Comparison of ENCODE assay signal across 20 mouse cellular contexts in genomic region chr1:145344356-145344755, GRCm38 (mm10).
DNase-seq lines count a peak whose midpoint lies in the region; ATAC-seq and TF ChIP-seq lines count a peak whose summit lies in the region.
"Had no signal": no experiment of that assay in that cellular context is flagged by ENCODE, and none has a peak within 500 bp of the region (broad histone marks: within the 10 kb centered on the region; RNA-seq: fewer than 3 reads in every experiment).

No protein-coding gene starts in this region.

- H3K27me3 ChIP-seq in C2C12 (ENCODE audit: control insufficient read depth, insufficient read depth, insufficient read length) (no peaks in the 10 kb centered on the region), Patski (no peaks in the 10 kb centered on the region)
- no peaks in the 10 kb centered on the region for H3K27me3 ChIP-seq in neural tube, embryonic 15.5 days (replicated peaks)
- H3K27me3 ChIP-seq in hindbrain, embryonic 11.5 days (ENCODE audit: control insufficient read depth, insufficient read depth, low read length): no peaks in the 10 kb centered on the region
- H3K27me3 ChIP-seq: forebrain, embryonic 12.5 days; heart, embryonic 12.5 days; hindbrain, embryonic 15.5 days had no signal

- ATAC-seq in Patski: peak; percentile 100
- peak; percentile 73 for ATAC-seq in megakaryocyte-erythroid progenitor cell, adult 5-6 weeks (replicated peaks; ENCODE audit: low FRiP score, low TSS enrichment, poor library complexity, severe bottlenecking)
- no peak for ATAC-seq in neural tube, embryonic 15.5 days (ENCODE audit: low FRiP score)
- no peak for ATAC-seq in hindbrain, embryonic 11.5 days (ENCODE audit: low FRiP score)
- ATAC-seq: forebrain, embryonic 16.5 days; intestine, embryonic 16.5 days had no signal

- POLR2A ChIA-PET in Patski (lab: Charles Lee): no interaction called here

- H3K36me3 ChIP-seq in C2C12 (ENCODE audit: control insufficient read depth, insufficient read depth): no peaks in the 10 kb centered on the region
- H3K36me3 ChIP-seq in neural tube, embryonic 15.5 days: no peaks in the 10 kb centered on the region
- no peaks in the 10 kb centered on the region for H3K36me3 ChIP-seq in hindbrain, embryonic 11.5 days (ENCODE audit: control insufficient read depth, insufficient read depth, low read length)
- H3K36me3 ChIP-seq: forebrain, embryonic 12.5 days; heart, embryonic 12.5 days; hindbrain, embryonic 10.5 days; hindbrain, embryonic 15.5 days had no signal

- peak overlapping the region; percentile 6; the same call in 1 of the 2 replicates for H3K27ac ChIP-seq in left cerebral cortex, adult 2 months
- H3K27ac ChIP-seq in neural tube, embryonic 15.5 days (replicated peaks): no peak overlapping the region
- H3K27ac ChIP-seq in hindbrain, embryonic 11.5 days (ENCODE audit: low read depth, low read length): no peak overlapping the region
- H3K27ac ChIP-seq: forebrain, embryonic 12.5 days; hindbrain, embryonic 10.5 days; hindbrain, embryonic 15.5 days had no signal

- intact Hi-C loops in left cerebral cortex, adult 2 months (cut with DNase I): no loop called here
- intact Hi-C loops in left cerebral cortex, postnatal 10 days (cut with DNase I): no loop called here

- H3ac ChIP-seq in C2C12 (ENCODE audit: control insufficient read depth, insufficient read length, low read depth): no peak overlapping the region

- no peak for TF ChIP-seq CTCF in left cerebral cortex, adult 2 months (IDR thresholded peaks at IDR 0.05)
- no peak for TF ChIP-seq CTCF in C2C12 (IDR thresholded peaks at IDR 0.05; ENCODE audit: control insufficient read depth, insufficient read depth, insufficient read length)
- no peak for TF ChIP-seq CTCF in Patski (IDR thresholded peaks at IDR 0.05)

- CTCF ChIA-PET in Patski (lab: Charles Lee): no interaction called here

- WGBS in neural tube, embryonic 15.5 days: 74% methylated on average over 1 of the region's 1 CpGs
- 75% methylated on average over 1 of the region's 1 CpGs for WGBS in hindbrain, embryonic 11.5 days

- no peaks in the 10 kb centered on the region for H3K4me1 ChIP-seq in neural tube, embryonic 15.5 days
- no peaks in the 10 kb centered on the region for H3K4me1 ChIP-seq in hindbrain, embryonic 11.5 days (replicated peaks; ENCODE audit: control insufficient read depth, insufficient read depth, low read length)
- H3K4me1 ChIP-seq: forebrain, embryonic 12.5 days; heart, embryonic 12.5 days; hindbrain, embryonic 10.5 days; hindbrain, embryonic 15.5 days had no signal

- no peak for DNase-seq in left cerebral cortex, adult 2 months (ENCODE audit: extremely low spot score in 1 of 2, low spot score in 2 of 2)
- DNase-seq in left cerebral cortex, postnatal 10 days (ENCODE audit: extremely low spot score in 1 of 2, low spot score in 2 of 2): no peak
- DNase-seq in Patski (ENCODE audit: low read depth, low spot score): peak; percentile 24
- no peak for DNase-seq in embryo, embryonic 9.5 days (ENCODE audit: extremely low spot score)
- no peak for DNase-seq in hindbrain, embryonic 11.5 days (ENCODE audit: low spot score)
- DNase-seq: adrenal gland, postnatal 10 days; B cell, adult 2 months; cerebellum, adult 11-12 months; cerebellum, adult 9-11 months; cerebellum, postnatal 36 days; gastrocnemius, postnatal 14 days had no signal

- H3K4me3 ChIP-seq in left cerebral cortex, adult 2 months: no peak overlapping the region
- no peak overlapping the region for H3K4me3 ChIP-seq in C2C12 (ENCODE audit: insufficient read depth, poor library complexity, severe bottlenecking)
- no peak overlapping the region for H3K4me3 ChIP-seq in neural tube, embryonic 15.5 days (replicated peaks)
- H3K4me3 ChIP-seq in hindbrain, embryonic 11.5 days (ENCODE audit: low read depth, low read length): no peak overlapping the region
- H3K4me3 ChIP-seq: forebrain, embryonic 12.5 days; heart, embryonic 12.5 days; hindbrain, embryonic 10.5 days; hindbrain, embryonic 15.5 days had no signal

- H3K9me3 ChIP-seq in neural tube, embryonic 15.5 days (replicated peaks): no peaks in the 10 kb centered on the region
- H3K9me3 ChIP-seq in hindbrain, embryonic 11.5 days (ENCODE audit: control insufficient read depth, low read length): no peaks in the 10 kb centered on the region
- H3K9me3 ChIP-seq: forebrain, embryonic 12.5 days; heart, embryonic 12.5 days; hindbrain, embryonic 10.5 days; hindbrain, embryonic 15.5 days had no signal

- H3K79me3 ChIP-seq in C2C12 (ENCODE audit: low read depth): no peaks in the 10 kb centered on the region

- no peak overlapping the region for H3K9ac ChIP-seq in neural tube, embryonic 15.5 days (replicated peaks)
- no peak overlapping the region for H3K9ac ChIP-seq in hindbrain, embryonic 11.5 days (ENCODE audit: low read depth, low read length)
- H3K9ac ChIP-seq: forebrain, embryonic 12.5 days; heart, embryonic 12.5 days; hindbrain, embryonic 15.5 days had no signal

- H3K4me2 ChIP-seq in neural tube, embryonic 15.5 days: no peak overlapping the region
- H3K4me2 ChIP-seq in hindbrain, embryonic 11.5 days (replicated peaks; ENCODE audit: low read depth, low read length): no peak overlapping the region
- H3K4me2 ChIP-seq: forebrain, embryonic 12.5 days; heart, embryonic 12.5 days; hindbrain, embryonic 15.5 days had no signal

- in situ Hi-C loops in Patski (cut with MboI; ENCODE audit: low pct_unique_long_range_greater_than_20kb): no loop called here

- no peaks in the 10 kb centered on the region for H3K79me2 ChIP-seq in C2C12 (ENCODE audit: control insufficient read depth, insufficient read depth)

TF ChIP-seq in C2C12, 6 proteins besides CTCF, POLR2A, EP300 and RAD21:
- TF ChIP-seq CEBPB (IDR thresholded peaks at IDR 0.05; ENCODE audit: low read depth): peak; percentile 0
- TF ChIP-seq FOSL1 (IDR thresholded peaks at IDR 0.05; ENCODE audit: insufficient read depth, low read length, poor library complexity, severe bottlenecking): peak; percentile 89
- no peak for TF ChIP-seq USF1 (IDR thresholded peaks at IDR 0.05; ENCODE audit: low read depth)
- peak; percentile 49 for TF ChIP-seq MYOD1 (IDR thresholded peaks at IDR 0.05; ENCODE audit: control insufficient read depth, insufficient read length, low read depth)
TF ChIP-seq in C2C12: peak in this region for 3.

Comparison
In these comparisons a context has a peak if more than half of its experiments do, and no peak if none do; other contexts are left out.
1. ATAC-seq: peak in Patski (single experiment) and megakaryocyte-erythroid progenitor cell, adult 5-6 weeks (single experiment); none in neural tube, embryonic 15.5 days (single experiment) and hindbrain, embryonic 11.5 days (single experiment).